Comparison of ENCODE assay signal across 21 mouse cellular contexts in genomic region chr7:15993152-15993551, GRCm38 (mm10). TPM values are rescaled to one million over a fixed set of nuclear protein-coding genes. Genes with fewer than 3 reads are reported as not detected.
DNase-seq lines count a peak whose midpoint lies in the region; ATAC-seq lines count a peak whose summit lies in the region.
"Had no signal": no experiment of that assay in that cellular context is flagged by ENCODE, and none has a peak within 500 bp of the region (broad histone marks: within the 10 kb centered on the region; RNA-seq: fewer than 3 reads in every experiment).

No protein-coding gene starts in this region.

- peak overlapping the region; percentile 3 for H3K4me3 ChIP-seq in megakaryocyte, embryonic 14.5 days (replicated peaks)
- H3K4me3 ChIP-seq: forebrain, embryonic 10.5 days; heart, embryonic 13.5 days; hindbrain, embryonic 15.5 days; limb, embryonic 12.5 days had no signal

- peaks cover 47% of the 10 kb centered on the region for H3K4me1 ChIP-seq in megakaryocyte, embryonic 14.5 days
- H3K4me1 ChIP-seq: forebrain, embryonic 10.5 days; heart, embryonic 13.5 days; hindbrain, embryonic 15.5 days; limb, embryonic 12.5 days had no signal

- no peaks in the 10 kb centered on the region for H3K27me3 ChIP-seq in megakaryocyte, embryonic 14.5 days (replicated peaks)
- H3K27me3 ChIP-seq: heart, embryonic 13.5 days; hindbrain, embryonic 15.5 days; limb, embryonic 12.5 days had no signal

- 23% methylated on average over 3 of the region's 3 CpGs for WGBS in large intestine, adult 2 months

- ATAC-seq in megakaryocyte, adult 5-6 weeks (ENCODE audit: poor library complexity, severe bottlenecking): no peak
- ATAC-seq: forebrain, postnatal 0 days had no signal

- DNase-seq in kidney, adult 9 months: peak; percentile 92
- peak; percentile 66 for DNase-seq in large intestine, adult 2 months (ENCODE audit: low read depth, low spot score)
- DNase-seq in retina, postnatal 1 day: no peak
- no peak for DNase-seq in thymus, postnatal 14 days
- DNase-seq in left cerebral cortex, adult 9 months (ENCODE audit: low spot score in 2 of 2): no peak
- DNase-seq: adrenal gland, postnatal 36 days; B cell, adult 2 months; cerebellum, adult 11-12 months; cerebellum, postnatal 36 days; forebrain, postnatal 0 days; heart, postnatal 36 days; lung, adult 18-20 months; lung, postnatal 14 days; right cerebral cortex, postnatal 25 days; thymus, postnatal 36 days had no signal

- no peaks in the 10 kb centered on the region for H3K9me3 ChIP-seq in megakaryocyte, embryonic 14.5 days
- H3K9me3 ChIP-seq: forebrain, embryonic 10.5 days; heart, embryonic 13.5 days; hindbrain, embryonic 15.5 days; limb, embryonic 12.5 days had no signal

- H3K36me3 ChIP-seq in megakaryocyte, embryonic 14.5 days (replicated peaks; ENCODE audit: low read length): peaks cover 96% of the 10 kb centered on the region

RNA-seq across cellular contexts. Expression of gene Ehd2, which starts 25.8 kb away (rescaled TPM):
- 0.84 and 0.93 TPM in 2 replicates for polyA plus RNA-seq in megakaryocyte, embryonic 14.5 days (2012; ENCODE audit: insufficient read depth, low replicate concordance)
- 0.04 TPM in 1 of 2 replicates, not detected in the other for total RNA-seq in megakaryocyte, adult 5-6 weeks (2015)
- total RNA-seq in megakaryocyte, adult 5-6 weeks (2017): 0.07 and 0.16 TPM in 2 replicates
- polyA plus RNA-seq in large intestine, adult 2 months (2012; rRNA removed): 19.7 and 23.4 TPM in 2 replicates

RNA-seq across cellular contexts. Expression of gene Nop53, which starts 47.3 kb away (rescaled TPM):
- polyA plus RNA-seq in megakaryocyte, embryonic 14.5 days (2012; ENCODE audit: insufficient read depth, low replicate concordance): 159 and 504 TPM in 2 replicates
- total RNA-seq in megakaryocyte, adult 5-6 weeks (2015): 80.2 and 90.4 TPM in 2 replicates
- 293 and 315 TPM in 2 replicates for total RNA-seq in megakaryocyte, adult 5-6 weeks (2017)
- polyA plus RNA-seq in large intestine, adult 2 months (2012; rRNA removed): 80.5 and 94.6 TPM in 2 replicates

RNA-seq across cellular contexts. Expression of gene Bicra, which starts 54.6 kb away (rescaled TPM):
- 30.6 and 132 TPM in 2 replicates for polyA plus RNA-seq in megakaryocyte, embryonic 14.5 days (2012; ENCODE audit: insufficient read depth, low replicate concordance)
- 19.5 and 28.6 TPM in 2 replicates for total RNA-seq in megakaryocyte, adult 5-6 weeks (2015)
- total RNA-seq in megakaryocyte, adult 5-6 weeks (2017): 1.9 and 2.8 TPM in 2 replicates
- polyA plus RNA-seq in large intestine, adult 2 months (2012; rRNA removed): 8.1 and 9.5 TPM in 2 replicates

Comparison
In these comparisons a context has a peak if more than half of its experiments do, and no peak if none do; other contexts are left out.
1. DNase-seq: peak in kidney, adult 9 months (single experiment) and large intestine, adult 2 months (single experiment); none in retina, postnatal 1 day (single experiment), thymus, postnatal 14 days (single experiment) and left cerebral cortex, adult 9 months (0 of 2).
2. RNA of gene Ehd2, which starts 25.8 kb away (polyA plus RNA-seq): 19.7 to 23.4 TPM in large intestine, adult 2 months; 0.84 to 0.93 TPM in megakaryocyte, embryonic 14.5 days; every median in the first group is over 10 times any median in the second.